Mouse (Mus musculus): Measurements from ENCODE around the gene Etl4.

GRCm38 (mm10) chr2:20404395-20404794 is 494.8 kb downstream of the Etl4 start:
- TF ChIP-seq CTCF (IDR thresholded peaks at IDR 0.05; ENCODE audit: extremely low read depth, insufficient read length, insufficient replicate concordance, low read depth, low read length), result no peak
- no peak for TF ChIP-seq POLR2A (IDR thresholded peaks at IDR 0.05; ENCODE audit: low read depth, low read length)

Measured in small intestine, adult 2 months (tissue).